Mouse (Mus musculus) central nervous system, embryonic 14 days (tissue): ENCODE measurements around the gene Pla2g4a. TPM values are rescaled to one million over a fixed set of nuclear protein-coding genes. Genes with fewer than 3 reads are reported as not detected.

Experiments used
- polyA plus RNA-seq: library from polyadenylated mRNA; depleted of rRNA; stranded (reverse); fragments of >200 nt; gene quantifications from 2 replicates; pipeline ENCODE4 v1.2.3, GENCODE M21; 2012; rRNA removed

Pla2g4a gene
- polyA plus RNA-seq: 1.8 and 3.5 TPM in 2 replicates

DNA sequence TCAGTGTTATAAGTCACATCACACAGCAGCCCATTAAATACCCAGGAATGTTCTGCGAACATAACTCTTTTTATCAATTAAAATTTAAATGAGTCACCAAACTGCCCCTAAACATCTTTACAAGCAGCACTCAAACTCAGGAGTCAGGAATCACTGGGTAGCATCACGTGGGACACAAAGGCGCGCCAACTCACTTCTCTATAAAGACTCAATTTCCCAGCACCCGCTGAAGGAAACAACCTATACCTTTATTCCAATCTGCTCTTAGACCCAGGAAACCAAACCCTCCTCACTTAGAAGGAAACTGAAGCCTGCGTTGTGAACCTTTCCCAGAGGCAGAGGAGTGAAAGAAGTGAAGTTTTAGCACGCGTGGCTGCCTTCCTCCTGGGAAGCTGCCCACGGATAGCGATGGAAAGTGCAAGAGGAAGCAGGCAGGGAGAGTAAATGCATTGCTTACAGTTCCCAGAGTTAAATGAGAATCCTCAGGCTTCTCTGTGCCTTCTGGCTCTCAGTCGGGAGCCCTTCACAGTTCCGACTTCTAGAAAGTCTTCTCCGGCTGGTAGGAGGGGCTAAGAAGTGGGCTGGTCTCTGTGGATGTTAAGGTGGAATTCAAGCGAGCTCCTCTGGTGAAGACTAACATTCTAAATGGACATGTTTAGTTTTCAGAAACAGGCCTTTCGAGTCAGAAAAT lies at the start of gene Pla2g4a:
TSS of gene Pla2g4a (minus strand) at position 557 of the 691 bp plus-strand sequence.

Other genes with a start within 250 kb of the Pla2g4a start
- 0.09 and 0.54 TPM in 2 replicates for gene Ptgs2, start 138.7 kb upstream of the Pla2g4a start, polyA plus RNA-seq